Mouse (Mus musculus): ENCODE measurements at regions not wholly inside any gene's neighbourhood (a gene's known extent, or its start where the extent isn't known, plus 50 kb on each side); places are given as distances from the start of the nearest gene placed in this dataset.

DNA sequence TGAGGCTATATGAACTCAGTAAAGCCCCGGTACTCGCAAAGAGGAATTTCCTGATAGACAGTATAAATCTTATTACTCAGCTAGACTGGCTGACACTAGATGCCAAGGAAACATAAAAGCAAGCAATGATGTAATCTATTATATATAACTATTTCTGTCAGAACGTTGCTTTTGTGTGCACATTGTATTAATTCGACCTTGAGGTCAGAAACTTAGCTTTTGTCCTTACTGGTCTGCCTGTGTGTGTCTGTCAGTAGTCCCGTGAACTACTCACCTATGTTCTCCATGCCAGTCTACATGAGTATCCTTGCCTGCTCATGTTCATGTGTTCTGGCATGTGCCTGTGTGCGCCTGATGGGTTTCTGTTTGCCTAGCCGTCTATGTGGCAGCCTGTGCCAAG, 70.5 kb downstream of the Tmx1 start:
- no peak for DNase-seq (ENCODE audit: low spot score)

DNA sequence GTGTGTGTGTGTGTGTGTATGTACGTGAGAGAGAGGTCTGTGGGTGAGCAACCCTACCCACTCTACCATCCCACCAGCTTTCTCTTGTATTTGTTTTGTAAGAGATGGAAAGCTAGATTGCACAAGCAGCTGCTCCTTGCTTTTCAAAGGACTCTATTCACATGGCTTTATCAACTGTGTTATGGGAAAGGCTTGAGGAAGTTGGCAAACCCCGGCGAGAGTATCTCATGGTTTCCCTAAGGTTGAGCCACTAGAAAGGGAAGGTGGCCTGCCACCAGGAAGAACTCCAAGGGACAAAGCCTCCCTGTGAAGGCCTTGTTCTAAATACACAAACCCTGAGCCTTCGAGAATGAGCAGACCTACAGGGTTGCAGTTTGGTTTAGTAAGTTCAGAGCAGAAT, 71.8 kb downstream of the Tmx1 start:
- DNase-seq (ENCODE audit: low spot score): no peak

GRCm38 (mm10) chr12:70531661-70532060, 78.8 kb downstream of the Tmx1 start:
- no peak for DNase-seq (ENCODE audit: low spot score)

GRCm38 (mm10) chr12:70532225-70532624, 79.3 kb downstream of the Tmx1 start:
- DNase-seq (ENCODE audit: low spot score): no peak

DNA sequence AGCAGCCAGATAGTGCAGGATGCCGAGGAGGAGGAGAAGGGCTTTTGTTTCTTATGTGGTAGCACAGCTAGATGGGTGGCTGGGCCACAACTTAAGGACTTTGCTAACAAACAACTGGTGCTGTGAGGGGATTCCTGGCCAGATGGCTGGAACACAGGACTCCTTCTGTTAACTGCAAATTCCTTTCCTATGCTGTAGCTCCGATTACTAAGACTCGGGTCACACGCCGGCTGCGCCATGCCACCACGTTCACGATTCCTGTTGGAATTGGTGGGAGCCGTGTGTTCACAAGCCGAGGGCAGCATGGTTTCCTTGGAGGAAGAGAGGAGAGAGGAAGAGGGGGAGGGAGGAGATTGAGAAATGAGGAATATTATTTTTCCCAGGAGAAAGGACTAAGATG, 79.9 kb downstream of the Tmx1 start:
- no peak for DNase-seq (ENCODE audit: low spot score)

DNA sequence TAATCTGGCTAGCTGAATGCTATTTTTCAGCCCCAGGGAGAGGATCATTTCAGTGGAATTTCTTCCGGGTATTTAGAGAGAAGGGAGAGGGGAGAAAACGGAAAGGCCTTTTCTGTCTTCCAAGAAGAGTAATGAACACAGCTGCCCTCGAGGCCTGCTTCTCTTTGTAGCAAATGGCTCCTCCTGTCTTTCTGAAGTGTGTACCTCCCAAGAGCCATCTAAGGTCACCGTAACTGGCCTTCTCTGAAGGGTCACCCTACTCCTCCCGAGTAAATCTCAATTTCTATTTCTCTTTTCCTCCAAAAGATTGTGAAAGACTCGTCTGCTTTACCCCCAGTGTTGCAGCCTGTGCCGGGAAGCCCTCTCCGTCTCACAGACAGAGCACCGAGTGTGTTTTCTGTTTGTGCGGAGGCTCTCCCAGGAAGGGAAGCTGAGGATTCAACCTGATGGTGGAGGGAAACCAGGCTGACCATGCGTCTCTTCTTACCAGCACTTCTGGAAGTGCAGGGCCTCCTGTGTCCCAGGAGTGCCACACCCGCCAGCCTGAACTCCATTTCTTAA, 80.6 kb downstream of the Tmx1 start:
- no peak for DNase-seq (ENCODE audit: low spot score)

DNA sequence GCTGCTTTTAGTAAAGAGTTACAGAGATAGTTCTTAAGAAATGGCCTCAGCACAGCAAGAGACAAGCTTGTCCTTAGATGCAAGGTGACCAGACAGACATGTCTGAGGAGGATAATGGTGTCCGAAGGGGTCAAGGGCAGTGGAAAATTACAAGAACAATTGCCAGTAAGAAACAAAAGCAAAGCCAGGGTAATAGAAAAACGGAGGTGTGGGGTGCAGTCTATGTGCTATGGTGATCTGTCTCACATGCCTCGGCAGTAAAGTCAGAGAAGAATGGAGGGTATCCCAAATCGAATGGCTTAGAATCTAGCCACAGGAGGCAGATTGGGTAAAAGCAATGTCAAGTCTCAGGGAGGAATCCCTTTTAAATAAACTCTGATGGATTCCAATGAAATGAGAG, 86.2 kb downstream of the Tmx1 start:
- no peak for DNase-seq (ENCODE audit: low spot score)

DNA sequence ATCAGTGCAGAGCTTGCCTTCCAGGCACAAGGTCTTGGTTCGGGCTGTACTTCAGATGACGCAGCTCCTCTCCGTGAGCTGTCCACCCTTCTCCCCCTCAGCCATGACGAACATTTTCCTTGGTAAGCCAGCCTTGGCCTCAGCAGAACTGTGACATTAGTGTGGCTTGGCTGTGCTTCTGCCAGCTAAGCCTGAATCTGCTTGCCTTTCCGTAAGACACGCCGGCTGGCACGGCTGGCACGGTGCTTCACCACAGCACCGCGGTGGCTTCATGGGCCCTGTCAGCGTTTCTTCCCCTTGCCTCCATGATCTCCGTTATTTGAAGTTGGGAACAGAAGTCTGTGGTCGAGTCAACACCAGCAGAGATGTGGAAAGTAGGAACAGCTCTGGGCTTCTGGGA, 87.0 kb downstream of the Tmx1 start:
- no peak for DNase-seq (ENCODE audit: low spot score)

DNA sequence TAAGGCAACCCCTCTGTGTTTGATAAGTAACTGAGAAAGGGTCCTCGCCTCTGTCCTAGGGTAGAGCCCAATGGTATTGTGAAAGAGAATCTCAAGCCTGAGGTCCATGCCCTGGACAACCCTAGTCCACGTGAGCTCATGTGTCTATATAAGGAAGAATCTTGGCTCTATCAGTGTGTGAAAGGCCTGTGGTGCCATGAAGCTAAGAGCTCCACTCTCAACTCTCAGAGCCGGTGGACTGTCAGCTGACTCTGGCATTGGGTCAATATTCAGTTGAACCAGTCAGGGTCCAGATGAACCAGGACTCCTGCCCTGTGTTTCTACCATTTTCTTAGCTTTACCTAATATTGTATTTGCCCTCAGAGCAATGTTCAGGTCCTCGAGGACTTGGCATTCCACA, 88.5 kb downstream of the Tmx1 start:
- no peak for DNase-seq (ENCODE audit: low spot score)

GRCm38 (mm10) chr12:70543299-70543698, 90.4 kb downstream of the Tmx1 start:
- no peak for DNase-seq (ENCODE audit: low spot score)

DNA sequence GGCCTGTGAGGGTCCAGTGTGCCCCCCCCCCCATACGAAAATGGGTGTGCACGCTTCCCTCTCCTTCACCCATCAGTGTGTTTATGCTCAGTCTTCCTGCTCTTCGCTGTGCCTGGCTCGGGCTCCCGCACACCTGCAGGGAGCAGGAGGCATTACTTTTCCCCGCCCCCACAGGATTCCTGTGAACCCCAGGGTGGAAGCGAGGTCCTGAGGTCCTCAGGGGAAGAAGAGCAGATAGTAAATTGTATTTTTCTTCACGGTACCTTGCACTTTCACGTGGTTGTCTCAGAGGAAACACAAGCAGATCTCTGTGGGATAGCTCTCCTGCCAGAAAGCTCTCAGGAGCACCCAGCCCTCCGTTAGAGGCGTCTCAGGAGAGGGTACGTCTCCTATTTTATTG, 91.4 kb downstream of the Tmx1 start:
- DNase-seq (ENCODE audit: low spot score): no peak

DNA sequence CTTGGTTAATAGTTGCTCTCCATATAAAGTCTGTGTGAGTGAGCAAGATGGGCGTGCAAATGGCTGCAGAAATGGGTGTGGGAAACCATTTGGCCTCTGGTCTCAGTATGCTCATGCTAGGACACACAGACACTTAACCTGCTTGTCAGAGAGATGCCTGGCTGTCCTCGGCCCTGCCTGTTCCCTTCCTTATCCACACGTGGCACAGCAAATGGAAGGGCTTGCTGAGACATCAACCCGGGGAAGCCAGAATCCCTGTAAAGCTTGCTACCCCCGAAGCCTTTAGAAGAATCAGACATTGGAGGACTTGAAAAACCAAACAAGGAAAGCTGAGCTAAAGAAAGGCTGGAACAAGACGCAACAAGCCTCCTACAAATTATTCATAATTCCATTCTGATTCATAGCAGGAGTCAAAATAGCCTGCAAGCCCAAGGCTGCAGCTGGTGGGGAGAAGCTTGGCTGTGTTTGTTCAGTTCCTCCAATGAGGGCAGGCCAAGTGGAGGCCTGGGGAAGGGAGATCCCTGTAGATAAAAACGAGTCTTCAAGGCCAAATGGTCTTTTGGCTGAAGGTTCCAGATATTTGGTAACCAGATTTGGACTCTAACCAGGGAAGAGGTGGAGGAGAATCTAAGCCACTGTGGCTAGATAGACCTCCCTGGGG, 92.1 kb downstream of the Tmx1 start:
- DNase-seq (ENCODE audit: low spot score): peak; percentile 49

- DNase-seq (ENCODE audit: low spot score): no peak
Observed at GRCm38 (mm10) chr12:70547199-70547598, 94.3 kb downstream of the Tmx1 start.

DNA sequence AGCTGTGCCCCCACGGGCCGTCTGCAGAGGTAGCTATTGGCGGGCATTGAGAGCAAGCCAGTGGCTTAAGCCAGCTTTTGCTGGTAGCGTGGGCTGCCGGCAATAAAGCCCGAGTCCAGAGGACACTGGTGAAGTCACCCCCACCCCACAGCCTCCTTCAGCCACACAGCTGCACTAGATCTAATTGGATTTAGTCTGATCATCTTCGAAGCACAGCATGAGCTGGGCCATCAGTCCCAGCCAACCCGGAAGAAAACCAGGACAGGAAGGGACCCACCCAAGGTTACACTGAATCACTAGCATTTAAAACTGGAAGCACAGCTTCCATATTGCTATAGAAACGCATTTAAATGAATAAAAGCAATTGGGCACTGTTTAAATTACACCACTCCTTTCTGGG, 96.4 kb downstream of the Tmx1 start:
- DNase-seq (ENCODE audit: low spot score): no peak

DNA sequence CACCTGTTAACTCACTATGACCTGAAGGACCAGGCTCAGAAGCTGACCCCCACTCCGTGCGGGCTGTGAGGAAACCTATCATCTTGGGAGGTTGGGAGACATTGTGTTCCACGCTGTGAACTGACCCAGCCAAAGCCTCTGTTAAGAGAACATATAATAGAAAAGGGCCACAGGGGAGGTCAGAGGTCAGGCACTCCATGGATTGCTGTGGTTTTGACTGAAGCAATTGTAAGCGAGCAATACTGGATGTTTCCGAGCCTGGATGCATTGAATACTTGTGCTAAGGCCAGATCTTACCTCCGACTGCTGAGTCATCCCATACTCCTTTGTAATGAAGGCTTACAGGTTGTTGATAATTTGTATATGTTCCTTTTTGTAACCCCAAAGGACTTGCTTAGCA, 101.0 kb downstream of the Tmx1 start:
- DNase-seq (ENCODE audit: low spot score): no peak

GRCm38 (mm10) chr12:70554586-70554985, 101.7 kb downstream of the Tmx1 start:
- no peak for DNase-seq (ENCODE audit: low spot score)

DNA sequence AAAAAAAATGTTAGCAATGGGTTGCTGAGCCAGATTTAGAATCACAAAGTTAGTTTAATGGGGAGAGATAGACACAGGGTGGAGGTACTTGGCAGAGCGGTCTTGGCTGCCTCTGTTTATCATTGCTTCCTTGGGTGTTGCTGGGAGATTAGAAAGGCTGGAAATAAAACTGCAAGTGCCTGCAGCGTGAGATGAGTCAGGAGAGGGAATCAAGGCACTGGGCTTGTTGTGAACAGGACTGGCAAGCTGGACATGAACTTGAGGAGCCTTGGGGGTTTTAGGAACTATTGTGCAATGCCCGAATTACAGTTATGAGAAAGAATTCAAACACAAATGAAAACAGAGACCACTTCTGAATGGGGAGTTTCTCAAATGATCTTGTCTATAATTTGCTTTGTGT, 102.8 kb downstream of the Tmx1 start:
- DNase-seq (ENCODE audit: low spot score): peak; percentile 33

DNA sequence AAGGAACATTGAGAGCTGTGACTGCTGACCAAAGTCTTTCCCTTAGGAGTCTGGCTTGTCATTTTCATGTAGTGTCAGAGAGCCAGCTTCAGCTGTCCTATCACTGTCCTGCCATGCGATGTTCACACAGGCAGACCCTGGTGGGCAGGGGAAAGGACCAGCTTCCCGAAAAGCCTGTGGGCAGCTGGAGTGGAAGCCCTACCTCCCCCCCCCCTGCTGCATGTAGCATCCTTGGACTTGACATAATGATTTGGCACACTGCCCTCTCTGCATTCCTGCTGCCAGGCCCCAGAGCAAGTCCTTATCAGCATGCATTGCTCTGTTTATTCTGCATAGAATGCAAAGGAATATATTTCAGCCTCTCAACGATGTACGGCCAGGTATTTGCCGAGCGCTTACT, 103.9 kb downstream of the Tmx1 start:
- DNase-seq (ENCODE audit: low spot score): no peak

DNA sequence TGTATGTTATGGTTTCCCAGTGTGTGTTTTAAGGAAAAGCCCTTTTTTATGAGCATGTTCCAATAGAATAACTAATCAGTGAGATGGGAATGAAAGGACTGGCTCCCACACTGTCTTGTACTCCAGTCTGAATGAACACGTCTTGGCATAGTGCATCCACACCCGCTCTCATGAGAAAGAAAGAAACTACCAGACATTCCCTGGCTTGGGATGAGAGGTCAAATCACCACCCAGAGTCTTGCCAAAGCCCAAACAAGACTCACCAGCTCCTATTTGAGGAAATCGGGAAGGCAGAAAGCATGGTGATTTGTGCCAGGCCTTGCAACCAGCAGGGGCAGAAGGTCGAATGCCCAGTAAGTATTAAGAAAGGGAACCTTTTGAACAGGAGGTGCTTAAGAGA, 110.6 kb downstream of the Tmx1 start:
- no peak for DNase-seq (ENCODE audit: low spot score)

DNA sequence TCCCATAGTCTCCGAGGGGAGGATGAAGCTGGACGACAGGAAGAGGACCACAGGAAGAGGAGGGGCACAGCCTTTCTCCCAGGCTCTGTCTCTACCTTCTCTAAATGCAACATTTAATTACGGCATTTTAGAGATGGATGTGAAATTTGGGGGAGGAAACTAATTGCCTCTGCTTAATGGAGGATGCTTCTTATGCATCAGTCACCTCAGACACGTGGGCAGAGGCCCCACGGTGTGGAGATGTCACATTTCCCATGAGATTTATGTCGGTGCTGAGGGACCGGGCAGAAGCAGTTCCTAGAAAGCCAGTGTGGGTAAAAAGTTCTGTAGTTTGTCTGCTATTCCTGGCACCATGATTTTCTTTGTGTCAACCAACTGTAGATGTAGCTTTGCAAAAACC, 122.8 kb downstream of the Tmx1 start:
- DNase-seq (ENCODE audit: low spot score): no peak

DNA sequence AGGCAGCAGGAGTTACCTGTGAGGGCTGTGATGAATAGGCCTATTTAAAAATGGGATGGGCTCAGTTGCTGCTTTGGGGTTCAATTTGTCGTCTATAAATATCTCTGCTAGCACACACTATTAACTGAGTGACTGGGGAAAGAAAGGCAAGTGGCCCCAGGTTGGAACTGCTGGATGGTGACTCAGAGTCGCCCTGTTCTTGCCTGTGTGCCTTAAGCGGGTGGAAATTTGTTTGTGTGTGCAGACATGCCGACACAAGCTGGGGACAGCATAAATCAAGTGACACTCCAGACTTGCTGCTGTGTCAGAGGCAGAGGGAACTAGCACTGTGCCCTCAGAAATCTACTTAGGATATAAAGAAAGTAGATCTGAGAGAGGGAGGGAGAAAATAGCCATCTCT, 124.9 kb downstream of the Tmx1 start:
- no peak for DNase-seq (ENCODE audit: low spot score)

- no peak for DNase-seq (ENCODE audit: low spot score)
Observed at GRCm38 (mm10) chr12:70579328-70579905, 126.5 kb downstream of the Tmx1 start.

DNA sequence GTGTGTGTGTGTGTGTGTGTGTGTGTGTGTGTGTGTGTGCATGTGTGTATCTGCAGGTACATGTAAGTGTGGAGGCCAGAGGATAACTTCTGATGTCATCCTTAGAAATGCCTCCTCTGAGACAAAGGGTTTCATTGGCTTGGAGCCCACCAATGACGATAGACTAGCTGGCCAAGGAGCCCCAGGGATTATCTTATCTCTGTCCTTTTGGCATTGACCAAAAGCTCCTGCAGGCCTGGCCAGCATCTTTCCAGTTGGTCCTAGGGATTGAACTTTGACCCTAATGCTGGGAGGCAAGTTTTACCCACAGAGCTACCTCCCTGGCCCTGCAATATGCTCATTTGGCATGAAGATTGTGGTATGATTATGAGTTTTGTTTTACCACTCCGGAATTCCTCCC, 133.3 kb downstream of the Tmx1 start:
- no peak for DNase-seq (ENCODE audit: low spot score)

- DNase-seq (ENCODE audit: low spot score): no peak
Observed at GRCm38 (mm10) chr12:70588234-70588633, 135.3 kb downstream of the Tmx1 start.

Measured in testis, postnatal 14 days (tissue).